Mouse (Mus musculus) left cerebral cortex, postnatal 14 days (tissue): Measurements from ENCODE around the gene Khdrbs2. TPM values are rescaled to one million over a fixed set of nuclear protein-coding genes. Genes with fewer than 3 reads are reported as not detected.

Experiments
- DNase-seq, 2 experiments: peaks; one replicate each; pipeline ENCODE4 v3.0.0; 2021 to 2022; ENCODE audit warnings: low spot score in 2 of 2, mixed read lengths in 1 of 2
- intact Hi-C: fragments of 180-260 bp; cut with DNase I; formaldehyde crosslinking; loops from one replicate; pipeline ENCODE4 v1.15.1; 2025
- long read RNA-seq, 2 experiments: library from polyadenylated mRNA; stranded (forward); transcript quantifications; one replicate each; pipeline ENCODE4 v2.0.0; 2021
- total RNA-seq, 2 experiments: library from RNA; stranded (reverse); gene quantifications; 2 replicates each; pipeline ENCODE4 v1.2.3; 2021

Khdrbs2 gene
- total RNA-seq, result 10 to 100 TPM; 11.3 to 13.1 TPM
- long read RNA-seq, experiment 1, transcript Khdrbs2-201 (9 exons, 2,281 nt), result major isoform, 14 of 29 reads
- long read RNA-seq, experiment 1, partial matches to known transcripts, result 2 of 29 reads
- long read RNA-seq, experiment 1, other reads (novel, unspliced or antisense), result 7 of 29 reads
- long read RNA-seq, experiment 2, transcript Khdrbs2-201 (9 exons, 2,281 nt), result major isoform, 7 of 12 reads
- long read RNA-seq, experiment 2, partial matches to known transcripts, result 0 of 12 reads
- long read RNA-seq, experiment 2, other reads (novel, unspliced or antisense), result 2 of 12 reads

DNA sequence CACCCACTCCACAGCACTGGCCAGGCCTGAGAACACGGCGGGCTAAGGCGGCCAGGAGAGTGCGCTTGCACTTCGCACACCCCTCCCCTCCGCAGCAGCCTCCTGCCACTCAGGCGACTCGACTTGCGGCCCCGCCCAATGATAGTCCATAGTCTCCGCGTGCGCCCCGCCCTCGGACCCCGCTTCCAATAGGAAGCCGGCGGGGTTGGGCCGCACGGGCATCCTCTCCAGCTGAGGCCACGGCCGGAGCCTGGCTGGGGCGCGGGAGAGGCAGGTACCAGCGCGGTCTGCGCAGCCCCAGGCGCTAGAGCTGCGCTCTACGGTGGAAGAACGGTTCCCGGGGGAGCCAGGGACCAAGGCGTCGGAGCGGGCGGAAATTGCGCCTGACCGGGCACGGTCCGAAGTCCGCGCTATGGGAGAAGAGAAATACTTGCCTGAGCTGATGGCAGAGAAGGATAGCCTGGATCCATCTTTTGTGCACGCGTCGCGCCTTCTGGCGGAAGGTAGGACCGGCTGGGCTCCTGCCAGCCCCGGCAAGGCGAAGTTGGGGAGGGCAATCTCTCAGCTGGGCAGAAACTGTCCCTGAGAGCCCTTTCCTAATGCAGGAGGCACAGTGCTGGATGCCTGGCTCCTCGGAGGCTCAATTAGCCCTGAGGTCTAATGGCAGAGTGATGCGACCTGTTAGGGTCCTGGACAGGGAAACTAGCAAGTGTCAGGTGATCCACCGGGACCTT, at the start of gene Khdrbs2:
Gene Khdrbs2 (plus strand): TSS at position 209 of the 734 bp plus-strand sequence.
- intact Hi-C loops, result loop anchor here (5.0 to 10.0 kb wide), 3 partner anchors 380 to 1472 kb away; no protein-coding TSS in a partner anchor
- DNase-seq, result peak; percentile 89 to 92

DNA sequence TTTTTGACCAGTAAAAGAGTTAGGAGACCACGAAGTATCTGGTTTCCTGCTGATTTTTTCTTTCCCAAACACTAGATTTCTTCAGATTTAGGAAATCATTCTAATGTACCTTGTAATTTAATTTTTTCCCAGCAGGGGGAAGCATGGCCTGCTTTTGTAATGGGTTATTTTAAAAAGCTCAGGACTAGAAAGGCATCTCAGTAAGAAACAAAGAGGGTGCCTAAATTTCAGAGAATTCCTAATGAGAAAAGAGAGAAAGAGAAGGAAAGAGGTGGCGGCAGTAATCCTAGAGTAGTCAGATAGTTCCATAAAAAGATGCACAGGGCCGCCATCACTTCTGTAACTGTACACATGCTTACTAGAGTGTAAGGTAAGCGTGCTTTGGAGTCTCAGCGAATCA, 2.1 kb downstream of the Khdrbs2 start:
- intact Hi-C loops, result loop anchor here (5.0 to 10.0 kb wide), 3 partner anchors 378 to 1470 kb away; no protein-coding TSS in a partner anchor
- DNase-seq, result peak; percentile 68 to 85

- intact Hi-C loops, result no loop called here
- DNase-seq, result no peak
These were observed 27.2 kb downstream of the Khdrbs2 start for GRCm38 (mm10) chr1:32199664-32200260.

DNA sequence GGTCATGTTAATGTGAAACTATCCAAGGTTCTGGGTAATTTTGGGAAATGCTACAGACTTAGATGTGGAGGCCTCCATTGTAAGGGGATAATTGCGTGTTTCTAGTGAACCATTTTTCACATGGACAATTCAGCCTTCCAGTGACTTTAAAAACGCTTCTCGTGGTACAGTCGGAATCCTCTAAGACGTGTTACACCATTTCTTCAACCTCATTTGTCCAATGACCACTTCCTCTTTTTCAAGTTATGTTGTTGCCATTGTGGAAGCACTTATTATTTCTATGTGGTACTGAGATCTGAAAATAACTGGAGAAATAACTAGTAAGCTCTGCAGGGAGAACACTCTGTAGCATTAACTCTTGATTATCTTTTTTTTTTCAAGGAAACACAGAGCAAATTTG, 75.9 kb downstream of the Khdrbs2 start:
- intact Hi-C loops, result no loop called here
- no peak for DNase-seq

GRCm38 (mm10) chr1:32249602-32250001, 77.1 kb downstream of the Khdrbs2 start:
- intact Hi-C loops, result no loop called here
- no peak for DNase-seq

DNA sequence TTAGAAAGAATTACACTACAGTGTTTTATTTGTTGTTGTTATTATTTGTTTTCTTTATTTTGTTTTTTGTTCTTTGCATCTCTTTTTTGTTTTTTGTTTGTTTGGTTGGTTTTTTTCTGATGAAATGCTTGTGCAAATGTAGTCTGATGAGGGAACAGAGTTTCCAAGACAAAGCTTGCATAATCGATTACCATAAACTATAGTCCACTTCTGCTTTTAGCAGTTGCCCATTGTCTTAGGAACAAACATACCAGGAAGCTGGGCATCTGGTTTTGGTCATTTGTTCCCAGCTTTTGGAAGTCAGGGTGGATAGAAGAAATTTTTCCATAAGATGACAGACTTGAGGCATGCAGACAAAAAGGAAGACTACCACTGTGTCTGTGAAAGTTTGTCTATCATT, 77.8 kb downstream of the Khdrbs2 start:
- intact Hi-C loops, result no loop called here
- DNase-seq, result no peak

DNA sequence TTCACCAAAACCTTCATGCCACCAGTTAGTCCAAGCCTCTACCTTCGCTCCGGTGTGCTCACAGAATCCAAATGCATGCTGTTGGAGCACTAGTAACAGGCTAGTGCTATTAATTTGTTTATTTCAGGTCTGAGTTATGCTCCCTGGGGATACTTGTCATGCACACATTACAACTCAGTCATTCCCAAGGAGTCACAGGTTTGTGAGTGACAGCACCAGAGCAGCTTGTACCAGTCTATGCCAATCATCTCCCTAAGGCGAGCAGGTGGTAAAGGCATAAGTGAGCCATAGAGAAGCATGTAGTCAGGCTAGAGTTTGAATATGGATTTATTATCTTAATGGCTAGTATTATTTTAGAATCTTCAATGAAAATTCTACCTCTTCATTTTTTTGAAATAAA, 86.4 kb downstream of the Khdrbs2 start:
- intact Hi-C loops, result no loop called here
- DNase-seq, result no peak

- intact Hi-C loops, result no loop called here
- no peak for DNase-seq
These were observed 98.0 kb downstream of the Khdrbs2 start for GRCm38 (mm10) chr1:32270519-32270918.

GRCm38 (mm10) chr1:32294702-32295101, 122.2 kb downstream of the Khdrbs2 start:
- intact Hi-C loops, result no loop called here
- DNase-seq, result no peak

- intact Hi-C loops, result no loop called here
- DNase-seq, result peak in 1 of 2 experiments; percentile 30
These were observed 128.9 kb downstream of the Khdrbs2 start for GRCm38 (mm10) chr1:32301391-32301790.

DNA sequence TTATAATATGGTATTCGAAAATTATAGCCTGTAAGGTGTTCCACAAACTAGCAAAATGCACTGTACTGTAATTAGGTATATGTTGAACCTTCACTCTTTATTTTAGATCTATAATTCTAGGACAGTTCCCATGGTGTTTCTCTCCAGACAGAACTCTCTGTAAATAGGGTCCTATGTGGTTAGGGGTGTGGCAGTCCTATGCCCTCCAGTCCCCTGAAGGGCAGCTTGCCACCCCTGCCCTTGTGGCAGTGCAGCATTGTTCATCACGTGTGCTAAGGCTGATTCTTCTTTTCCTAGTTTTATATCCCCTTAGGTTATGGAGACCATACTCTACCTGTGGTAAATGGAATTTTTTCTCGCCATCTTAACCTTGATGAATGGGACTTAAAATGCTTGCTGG, 136.6 kb downstream of the Khdrbs2 start:
- intact Hi-C loops, result no loop called here
- no peak for DNase-seq

- no peak for DNase-seq
- intact Hi-C loops, result no loop called here
These were observed 137.1 kb downstream of the Khdrbs2 start for GRCm38 (mm10) chr1:32309637-32310036.

GRCm38 (mm10) chr1:32339108-32339507, 166.6 kb downstream of the Khdrbs2 start:
- intact Hi-C loops, result no loop called here
- DNase-seq, result no peak

- DNase-seq, result peak in 1 of 2 experiments; percentile 14
- intact Hi-C loops, result no loop called here
These were observed 175.0 kb downstream of the Khdrbs2 start for GRCm38 (mm10) chr1:32347538-32347937.

DNA sequence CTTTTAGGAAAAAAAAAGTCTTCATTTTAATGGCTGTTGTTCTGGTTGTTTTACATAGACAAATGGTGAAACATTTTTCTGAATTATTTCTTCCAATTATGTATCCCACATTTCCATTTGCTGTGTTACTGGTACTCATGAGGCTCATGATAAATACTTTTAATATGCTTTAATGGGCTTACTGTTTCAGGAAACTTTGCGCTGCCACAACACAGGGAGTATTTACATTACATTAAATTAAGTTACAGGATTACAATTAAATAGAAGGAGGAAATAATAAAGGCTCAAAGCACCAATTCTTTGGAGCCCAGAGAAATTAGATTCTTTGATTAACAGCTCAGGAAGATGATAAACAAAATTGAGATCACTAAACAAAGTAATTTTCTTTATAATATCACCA, 179.6 kb downstream of the Khdrbs2 start:
- intact Hi-C loops, result no loop called here
- DNase-seq, result no peak

- DNase-seq, result no peak
- intact Hi-C loops, result no loop called here
These were observed 191.0 kb downstream of the Khdrbs2 start for GRCm38 (mm10) chr1:32363539-32363938.

GRCm38 (mm10) chr1:32397553-32397952, 225.0 kb downstream of the Khdrbs2 start:
- intact Hi-C loops, result no loop called here
- no peak for DNase-seq

GRCm38 (mm10) chr1:32407651-32408050, 235.1 kb downstream of the Khdrbs2 start:
- no peak for DNase-seq
- intact Hi-C loops, result no loop called here

- intact Hi-C loops, result no loop called here
- peak; percentile 9 to 14 for DNase-seq
These were observed 255.9 kb downstream of the Khdrbs2 start for GRCm38 (mm10) chr1:32428410-32428809.

DNA sequence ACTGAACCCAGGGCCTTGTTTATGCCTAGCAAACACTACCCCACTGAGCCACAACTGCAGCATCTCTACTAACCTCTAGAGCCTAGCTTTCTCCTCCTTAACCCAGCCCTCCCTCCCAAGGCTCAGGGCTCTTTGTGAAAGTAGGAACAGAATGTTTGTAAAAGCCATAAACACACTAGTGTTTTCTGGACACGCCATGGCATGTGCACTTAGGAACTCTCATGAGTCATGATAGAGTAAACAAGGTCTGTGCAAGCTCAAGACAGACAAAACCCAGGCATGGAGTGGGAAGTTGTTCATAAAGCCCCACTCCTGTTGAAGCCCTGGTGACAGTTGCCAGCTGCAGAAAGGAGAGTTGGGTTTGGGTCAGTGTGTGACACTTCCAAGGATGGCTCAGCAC, 257.0 kb downstream of the Khdrbs2 start:
- intact Hi-C loops, result no loop called here
- no peak for DNase-seq
